Mouse (Mus musculus): Measurements from ENCODE around the gene Rrad. TPM values are rescaled to one million over a fixed set of nuclear protein-coding genes. Genes with fewer than 3 reads are reported as not detected.
"Not testable (repeated sequence)": the region's sequence is repeated elsewhere in the genome, so short reads cannot be mapped to it uniquely, and the experiment has no call there.

Rrad gene
- polyA plus RNA-seq (2014; fragmentation: Nextera tagmentation; extraction: Ambion mirVana) = 338 and 417 TPM in 2 replicates

GRCm38 (mm10) chr8:104630981-104631663 lies at the start of gene Rrad:
Gene Rrad (minus strand): TSS chr8:104631327.
- peak within 1 kb of the TSS; percentile 93 to 98 for H3K27ac ChIP-seq (replicated peaks in 1 of 2; ENCODE audit: control insufficient read depth in 1 of 2, insufficient read depth in 1 of 2, low read depth in 2 of 2, low read length in 2 of 2)
- H3K27me3 ChIP-seq (ENCODE audit: control insufficient read depth, insufficient read depth, low read length) = no peaks in the 10 kb centered on the region
- H3K9me3 ChIP-seq (ENCODE audit: control insufficient read depth, low read length) = no peaks in the 10 kb centered on the region
- H3K4me3 ChIP-seq (ENCODE audit: control insufficient read depth in 1 of 2, insufficient read depth in 1 of 2, low read depth in 1 of 2, low read length in 2 of 2) = peak within 1 kb of the TSS; percentile 76 to 97
- ATAC-seq (ENCODE audit: insufficient number of reproducible peaks, insufficient read depth, low FRiP score, low read depth) = peak; percentile 77
- under 1% methylated on average over 25 of the region's 28 CpGs for WGBS
- peaks cover 30 to 34% of the 10 kb centered on the region in 2 experiments for H3K4me1 ChIP-seq (ENCODE audit: control insufficient read depth in 2 of 2, insufficient read depth in 2 of 2, low read length in 2 of 2)
- H3K4me2 ChIP-seq (ENCODE audit: low read length) = peak within 1 kb of the TSS; percentile 80
- H3K36me3 ChIP-seq (ENCODE audit: control insufficient read depth, insufficient read depth, low read length) = peaks cover 45% of the 10 kb centered on the region
- peak within 1 kb of the TSS; percentile 95 for H3K9ac ChIP-seq (ENCODE audit: low read length)

DNA sequence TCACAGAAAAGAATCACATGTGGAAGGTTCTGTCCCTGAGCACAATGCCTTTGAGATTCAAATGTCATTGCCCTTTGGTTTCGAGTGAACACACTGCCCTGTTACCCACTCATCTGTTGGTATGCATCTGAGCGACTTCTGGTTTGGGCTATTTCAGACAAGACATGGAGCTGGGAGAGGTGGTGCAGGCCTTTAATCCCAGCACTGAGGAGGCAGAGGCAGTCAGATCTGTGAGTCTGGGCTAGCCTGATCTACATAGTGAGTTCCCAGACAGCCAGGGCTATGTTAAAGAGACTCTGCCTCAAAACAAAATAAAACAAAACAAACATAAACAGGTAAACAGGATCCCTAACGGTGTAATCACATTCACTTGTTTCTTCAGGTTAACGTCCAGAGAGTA lies 24.5 kb upstream of the Rrad start:
- 71% methylated on average over 4 of the region's 4 CpGs for WGBS
- Histone ChIP-seq H3K9ac (ENCODE audit: low read length) (no peak overlapping the region), H3K4me3 (ENCODE audit: control insufficient read depth in 1 of 2, insufficient read depth in 1 of 2, low read depth in 1 of 2, low read length in 2 of 2) (no peak overlapping the region)

GRCm38 (mm10) chr8:104654984-104655383 lies 23.9 kb upstream of the Rrad start:
- Histone ChIP-seq H3K36me3 (ENCODE audit: control insufficient read depth, insufficient read depth, low read length) (no peaks in the 10 kb centered on the region), H3K9ac (ENCODE audit: low read length) (no peak overlapping the region), H3K27me3 (ENCODE audit: control insufficient read depth, insufficient read depth, low read length) (no peaks in the 10 kb centered on the region), H3K9me3 (ENCODE audit: control insufficient read depth, low read length) (no peaks in the 10 kb centered on the region), H3K27ac (replicated peaks in 1 of 2; ENCODE audit: control insufficient read depth in 1 of 2, insufficient read depth in 1 of 2, low read depth in 2 of 2, low read length in 2 of 2) (no peak overlapping the region), H3K4me3 (ENCODE audit: control insufficient read depth in 1 of 2, insufficient read depth in 1 of 2, low read depth in 1 of 2, low read length in 2 of 2) (no peak overlapping the region), H3K4me1 (ENCODE audit: control insufficient read depth in 2 of 2, insufficient read depth in 2 of 2, low read length in 2 of 2) (no peaks in the 10 kb centered on the region), H3K4me2 (ENCODE audit: low read length) (no peak overlapping the region)
- WGBS = 3% methylated on average over 3 of the region's 3 CpGs
- no peak for ATAC-seq (ENCODE audit: insufficient number of reproducible peaks, insufficient read depth, low FRiP score, low read depth)

More for the DNA sequence above, 24.5 kb upstream of the Rrad start:
- no peaks in the 10 kb centered on the region for H3K36me3 ChIP-seq (ENCODE audit: control insufficient read depth, insufficient read depth, low read length)
- no peaks in the 10 kb centered on the region for H3K27me3 ChIP-seq (ENCODE audit: control insufficient read depth, insufficient read depth, low read length)
- H3K4me1 ChIP-seq (ENCODE audit: control insufficient read depth in 2 of 2, insufficient read depth in 2 of 2, low read length in 2 of 2) = no peaks in the 10 kb centered on the region
- no peak overlapping the region for H3K4me2 ChIP-seq (ENCODE audit: low read length)
- H3K27ac ChIP-seq (replicated peaks in 1 of 2; ENCODE audit: control insufficient read depth in 1 of 2, insufficient read depth in 1 of 2, low read depth in 2 of 2, low read length in 2 of 2) = no peak overlapping the region
- ATAC-seq (ENCODE audit: insufficient number of reproducible peaks, insufficient read depth, low FRiP score, low read depth) = no peak
- no peaks in the 10 kb centered on the region for H3K9me3 ChIP-seq (ENCODE audit: control insufficient read depth, low read length)

GRCm38 (mm10) chr8:104644187-104644586 lies 13.1 kb upstream of the Rrad start:
- H3K4me1 ChIP-seq (ENCODE audit: control insufficient read depth in 2 of 2, insufficient read depth in 2 of 2, low read length in 2 of 2) = peaks cover 8 to 11% of the 10 kb centered on the region in 2 experiments
- H3K4me3 ChIP-seq (ENCODE audit: control insufficient read depth in 1 of 2, insufficient read depth in 1 of 2, low read depth in 1 of 2, low read length in 2 of 2); H3K9me3 ChIP-seq (ENCODE audit: control insufficient read depth, low read length); ATAC-seq (ENCODE audit: insufficient number of reproducible peaks, insufficient read depth, low FRiP score, low read depth); H3K4me2 ChIP-seq (ENCODE audit: low read length); H3K27ac ChIP-seq (replicated peaks in 1 of 2; ENCODE audit: control insufficient read depth in 1 of 2, insufficient read depth in 1 of 2, low read depth in 2 of 2, low read length in 2 of 2); H3K27me3 ChIP-seq (ENCODE audit: control insufficient read depth, insufficient read depth, low read length); H3K9ac ChIP-seq (ENCODE audit: low read length): not testable (repeated sequence)
- 53% methylated on average over 3 of the region's 3 CpGs for WGBS
- H3K36me3 ChIP-seq (ENCODE audit: control insufficient read depth, insufficient read depth, low read length) = peaks cover 12% of the 10 kb centered on the region

DNA sequence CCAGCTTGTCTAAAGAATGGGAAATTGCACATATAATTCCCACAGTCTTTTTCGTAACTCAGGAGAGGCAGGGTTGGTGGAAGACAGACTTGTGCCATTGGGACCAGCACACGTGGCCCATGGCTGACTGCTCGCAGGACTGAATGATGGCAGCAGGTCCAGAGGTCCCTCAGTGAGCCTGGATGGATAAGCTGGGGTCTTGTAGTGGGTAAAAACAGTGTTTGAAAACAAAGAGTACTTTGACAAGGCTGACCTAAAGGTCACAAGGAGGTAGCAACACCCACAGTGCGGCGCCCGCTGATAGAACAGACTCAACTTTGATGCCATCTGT lies 11.2 kb upstream of the Rrad start:
- Histone ChIP-seq H3K4me2 (ENCODE audit: low read length) (peak overlapping the region; percentile 86), H3K9ac (ENCODE audit: low read length) (peak overlapping the region; percentile 89), H3K4me1 (ENCODE audit: control insufficient read depth in 2 of 2, insufficient read depth in 2 of 2, low read length in 2 of 2) (peaks cover 8 to 11% of the 10 kb centered on the region in 2 experiments), H3K27me3 (ENCODE audit: control insufficient read depth, insufficient read depth, low read length) (no peaks in the 10 kb centered on the region), H3K4me3 (ENCODE audit: control insufficient read depth in 1 of 2, insufficient read depth in 1 of 2, low read depth in 1 of 2, low read length in 2 of 2) (peak overlapping the region; percentile 87 to 94), H3K27ac (replicated peaks in 1 of 2; ENCODE audit: control insufficient read depth in 1 of 2, insufficient read depth in 1 of 2, low read depth in 2 of 2, low read length in 2 of 2) (peak overlapping the region; percentile 74 to 91; a peak in 3 of 4 replicates), H3K9me3 (ENCODE audit: control insufficient read depth, low read length) (no peaks in the 10 kb centered on the region), H3K36me3 (ENCODE audit: control insufficient read depth, insufficient read depth, low read length) (peaks cover 31% of the 10 kb centered on the region)
- WGBS = 74% methylated on average over 6 of the region's 6 CpGs
- ATAC-seq (ENCODE audit: insufficient number of reproducible peaks, insufficient read depth, low FRiP score, low read depth) = no peak

DNA sequence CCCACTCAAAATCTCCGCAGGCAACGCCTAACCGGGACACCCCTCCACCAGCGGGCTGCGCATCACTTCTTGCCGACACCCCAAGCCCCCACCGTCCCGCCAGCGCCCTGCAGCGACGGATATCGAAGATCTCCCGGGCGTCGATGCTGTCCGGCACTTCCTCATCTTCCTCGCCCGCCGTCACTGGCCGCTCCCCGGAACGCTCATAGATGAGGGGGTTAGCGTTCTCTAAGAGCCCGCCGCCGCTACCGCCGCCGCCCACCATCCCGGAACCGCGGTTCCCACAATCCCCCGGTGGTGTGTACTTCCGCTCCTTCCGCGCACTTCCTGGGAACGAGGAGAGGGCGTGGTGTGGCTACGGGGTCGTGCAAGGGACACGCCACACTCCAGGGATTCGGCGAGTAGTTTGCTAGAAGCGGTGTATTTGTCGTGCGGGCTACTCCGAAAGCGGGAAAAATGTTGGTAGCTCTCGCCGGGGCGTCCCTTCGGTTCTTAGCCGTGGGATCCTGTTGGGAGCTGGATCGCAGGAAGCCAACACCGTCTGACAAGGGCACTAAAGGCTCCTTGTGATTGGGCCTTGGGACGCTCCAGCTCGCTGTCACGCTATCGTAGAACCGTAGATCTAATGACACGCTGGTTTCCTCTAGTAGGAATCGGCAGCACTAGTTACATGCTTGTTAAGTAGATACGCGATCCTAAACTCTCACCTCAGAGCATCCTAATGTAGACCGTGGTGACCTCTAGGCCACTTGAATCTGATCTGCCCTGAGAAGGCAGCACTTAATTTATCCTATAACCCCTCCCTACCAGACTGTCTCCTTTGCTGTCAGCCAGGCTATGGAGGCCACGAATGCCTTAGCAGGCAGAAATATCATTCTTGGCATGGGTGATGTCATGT lies 10.5 kb upstream of the Rrad start, which contains the start of gene Ciao2b:
Gene Ciao2b, minus strand, starts transcription at position 540 of the 898 bp plus-strand sequence.
- H3K4me1 ChIP-seq (ENCODE audit: control insufficient read depth in 2 of 2, insufficient read depth in 2 of 2, low read length in 2 of 2) = peaks cover 8 to 11% of the 10 kb centered on the region in 2 experiments
- WGBS = under 1% methylated on average over 66 of the region's 66 CpGs
- H3K4me3 ChIP-seq (ENCODE audit: control insufficient read depth in 1 of 2, insufficient read depth in 1 of 2, low read depth in 1 of 2, low read length in 2 of 2) = peak within 1 kb of the TSS; percentile 87 to 94
- H3K27me3 ChIP-seq (ENCODE audit: control insufficient read depth, insufficient read depth, low read length) = no peaks in the 10 kb centered on the region
- ATAC-seq (ENCODE audit: insufficient number of reproducible peaks, insufficient read depth, low FRiP score, low read depth) = peak; percentile 85
- H3K9me3 ChIP-seq (ENCODE audit: control insufficient read depth, low read length) = no peaks in the 10 kb centered on the region
- H3K4me2 ChIP-seq (ENCODE audit: low read length) = peak within 1 kb of the TSS; percentile 86
- H3K27ac ChIP-seq (replicated peaks in 1 of 2; ENCODE audit: control insufficient read depth in 1 of 2, insufficient read depth in 1 of 2, low read depth in 2 of 2, low read length in 2 of 2) = peak within 1 kb of the TSS; percentile 74 to 91
- peak within 1 kb of the TSS; percentile 89 for H3K9ac ChIP-seq (ENCODE audit: low read length)
- peaks cover 35% of the 10 kb centered on the region for H3K36me3 ChIP-seq (ENCODE audit: control insufficient read depth, insufficient read depth, low read length)

- H3K27ac ChIP-seq (replicated peaks in 1 of 2; ENCODE audit: control insufficient read depth in 1 of 2, insufficient read depth in 1 of 2, low read depth in 2 of 2, low read length in 2 of 2) = peak overlapping the region; percentile 51 to 74
- peak overlapping the region; percentile 87 to 94 for H3K4me3 ChIP-seq (ENCODE audit: control insufficient read depth in 1 of 2, insufficient read depth in 1 of 2, low read depth in 1 of 2, low read length in 2 of 2)
- no peak for ATAC-seq (ENCODE audit: insufficient number of reproducible peaks, insufficient read depth, low FRiP score, low read depth)
- H3K27me3 ChIP-seq (ENCODE audit: control insufficient read depth, insufficient read depth, low read length) = no peaks in the 10 kb centered on the region
- WGBS = 8% methylated on average over 25 of the region's 25 CpGs
- H3K4me1 ChIP-seq (ENCODE audit: control insufficient read depth in 2 of 2, insufficient read depth in 2 of 2, low read length in 2 of 2) = peaks cover 8 to 11% of the 10 kb centered on the region in 2 experiments
- peaks cover 40% of the 10 kb centered on the region for H3K36me3 ChIP-seq (ENCODE audit: control insufficient read depth, insufficient read depth, low read length)
- H3K9ac ChIP-seq (ENCODE audit: low read length) = peak overlapping the region; percentile 89
- H3K4me2 ChIP-seq (ENCODE audit: low read length) = peak overlapping the region; percentile 86
- H3K9me3 ChIP-seq (ENCODE audit: control insufficient read depth, low read length) = no peaks in the 10 kb centered on the region
These were observed 9.8 kb upstream of the Rrad start for GRCm38 (mm10) chr8:104640831-104641370.
